Mouse (Mus musculus) megakaryocyte progenitor cell, adult 5-6 weeks (primary cell): ENCODE measurements around the gene Bace1. TPM values are rescaled to one million over a fixed set of nuclear protein-coding genes. Genes with fewer than 3 reads are reported as not detected.
"Not testable (repeated sequence)": the region's sequence is repeated elsewhere in the genome, so short reads cannot be mapped to it uniquely, and the experiment has no call there.

Experiments
- ATAC-seq: replicated peaks from 2 replicates; pipeline ENCODE4 v1.8.0; 2016; ENCODE audit warnings: mild to moderate bottlenecking, moderate TSS enrichment, inconsistent platforms; ENCODE audit not compliant: poor library complexity
- total RNA-seq, 2 experiments: library from RNA; stranded (forward) in 1 of 2; stranded (reverse) in 1 of 2; fragments of 157-497, 149-512 nt in 1 of 2; fragments of 200-1000 nt in 1 of 2; gene quantifications; 2 replicates each; pipeline versions ENCODE4 v1.2.3 to v1.2.4; 2015 to 2017

The Bace1 gene
- total RNA-seq, 2 experiments from 2014 or later = 29.5 to 33.4 TPM

DNA sequence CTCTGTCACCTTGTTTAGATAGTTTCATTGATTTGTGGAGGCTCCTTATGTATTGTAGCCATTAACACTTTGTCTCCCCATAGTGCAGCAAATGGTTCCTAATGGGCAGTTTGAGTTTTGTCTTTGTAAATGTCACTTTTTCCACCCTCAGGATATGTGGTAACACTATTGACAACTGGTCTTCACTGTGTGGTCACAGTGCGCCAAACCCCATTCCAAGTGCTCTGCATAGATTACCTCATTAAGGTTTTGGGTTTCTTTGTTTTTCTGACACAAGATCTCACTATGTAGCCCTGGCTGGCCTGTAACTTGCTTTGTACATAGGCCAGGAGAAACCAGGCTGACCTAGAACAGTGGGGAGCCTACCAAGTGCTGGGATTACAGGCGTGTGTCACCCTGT is 5.5 kb upstream of the Bace1 start:
- ATAC-seq = peak; percentile 32

DNA sequence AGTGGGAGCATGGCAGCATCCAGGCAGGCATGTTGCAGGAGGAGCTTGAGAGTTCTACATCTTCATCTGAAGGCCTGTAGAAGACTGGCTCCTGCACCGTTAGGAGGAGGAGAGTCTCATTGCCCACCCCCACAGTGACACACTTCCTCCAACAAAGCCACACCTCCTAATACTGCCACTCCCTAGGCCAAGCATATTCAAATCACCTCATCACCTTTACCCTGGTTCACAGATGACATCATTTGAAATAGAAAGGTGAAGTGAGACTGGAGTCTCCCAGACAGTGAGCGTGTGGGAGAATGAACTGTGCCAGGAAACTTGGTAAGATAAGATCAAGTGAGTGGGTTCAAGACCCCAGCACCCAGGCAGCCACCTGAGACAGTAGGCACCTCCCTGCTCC is 4.9 kb upstream of the Bace1 start:
- no peak for ATAC-seq

GRCm38 (mm10) chr9:45838069-45838433 is 329 bp upstream of the Bace1 start:
- no peak for ATAC-seq

DNA sequence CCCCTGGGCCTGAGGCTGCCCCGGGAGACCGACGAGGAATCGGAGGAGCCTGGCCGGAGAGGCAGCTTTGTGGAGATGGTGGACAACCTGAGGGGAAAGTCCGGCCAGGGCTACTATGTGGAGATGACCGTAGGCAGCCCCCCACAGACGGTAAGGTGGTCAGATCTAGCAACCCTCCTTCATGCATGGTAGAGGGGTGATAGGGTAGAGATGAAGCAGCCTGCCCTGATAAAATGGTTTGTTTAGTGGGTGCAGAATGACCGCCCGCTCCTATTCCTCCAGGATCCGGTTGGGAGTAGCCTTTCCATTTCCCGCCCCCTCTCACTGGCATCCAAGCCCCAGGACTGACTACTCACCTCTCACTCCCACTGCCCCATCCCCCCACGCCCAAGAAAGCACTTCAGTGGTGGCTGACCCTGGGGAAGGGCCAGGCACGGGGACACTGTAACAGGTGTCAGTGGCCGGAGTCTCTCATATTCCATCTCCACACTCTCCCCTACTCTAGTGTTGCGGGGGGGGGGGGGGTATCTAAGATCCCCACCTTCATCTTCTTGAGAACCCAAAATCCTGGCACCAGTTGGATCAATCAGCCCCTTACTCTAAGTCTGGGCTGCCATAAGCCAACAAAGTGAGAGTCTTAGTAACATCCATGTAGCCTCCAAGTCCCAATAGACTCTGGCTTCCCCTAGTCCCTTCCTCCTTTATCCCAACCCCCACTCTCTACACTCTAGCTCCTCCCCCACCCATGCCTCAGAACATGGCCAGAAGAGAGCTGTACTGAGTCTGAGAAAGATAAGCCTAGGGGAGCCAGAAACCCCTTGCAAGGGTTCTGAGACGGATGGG is 980 bp downstream of the Bace1 start:
- peak; percentile 47; the same call in 1 of the 2 replicates for ATAC-seq

DNA sequence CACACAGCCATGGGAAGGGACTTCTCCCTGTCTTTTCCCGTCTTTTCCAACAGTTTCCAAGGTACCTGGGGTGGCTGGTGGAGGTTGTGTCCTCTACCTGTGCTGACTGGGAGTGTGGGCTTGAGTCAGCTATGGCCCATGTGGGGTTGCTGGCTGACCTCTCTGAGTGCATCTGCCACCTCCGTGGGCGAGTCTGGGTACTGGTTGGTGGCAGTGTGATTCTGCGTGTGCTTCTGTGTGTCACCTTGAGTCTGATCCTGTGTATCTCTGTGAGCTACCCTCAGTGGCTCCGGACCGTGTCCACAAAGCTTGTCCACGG is 1.6 kb downstream of the Bace1 start:
- no peak for ATAC-seq

DNA sequence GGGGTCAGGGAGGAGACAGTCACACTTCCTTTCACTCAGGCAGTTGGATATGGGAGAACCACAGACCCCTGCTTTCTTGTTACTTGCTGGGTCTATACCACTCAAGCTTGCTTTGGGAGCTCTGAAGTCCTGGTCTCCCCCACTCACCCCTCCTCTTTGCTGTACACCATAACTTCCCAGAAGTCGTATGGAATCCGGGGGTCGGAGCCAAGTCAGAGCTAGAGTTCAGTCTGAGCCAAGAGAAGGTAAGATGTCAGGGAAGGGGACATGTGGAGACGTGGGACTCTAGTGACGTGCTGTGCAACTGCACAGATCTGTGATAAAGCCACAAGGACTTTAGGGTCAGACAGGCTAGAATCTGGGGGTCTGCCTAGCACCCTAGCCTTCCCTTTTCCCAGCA is 2.0 kb downstream of the Bace1 start:
- ATAC-seq = no peak

- no peak for ATAC-seq
Measured at GRCm38 (mm10) chr9:45841458-45841857, 3.1 kb downstream of the Bace1 start.

- no peak for ATAC-seq
Measured at GRCm38 (mm10) chr9:45843007-45843406, 4.6 kb downstream of the Bace1 start.

DNA sequence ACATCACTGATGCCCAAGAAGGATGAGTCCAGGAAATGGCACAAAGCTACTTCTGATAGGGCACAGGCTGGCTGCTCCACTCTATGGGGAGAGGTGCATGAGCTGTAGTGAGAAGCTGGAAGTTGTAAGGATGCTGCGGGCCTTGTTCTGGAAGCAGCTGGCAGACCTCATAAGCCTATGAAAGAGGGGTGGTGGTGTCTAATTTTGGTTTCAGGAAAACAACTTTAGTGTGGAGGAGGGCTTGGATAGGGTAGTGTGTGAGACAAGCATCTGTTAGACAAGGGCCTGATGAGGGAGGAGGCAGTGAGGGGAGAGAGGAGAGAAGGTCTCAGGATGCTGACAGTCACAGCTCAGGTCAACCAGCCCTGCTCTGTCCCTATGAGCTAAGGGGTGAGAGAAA is 5.4 kb downstream of the Bace1 start:
- ATAC-seq = no peak

GRCm38 (mm10) chr9:45845541-45845940 is 7.2 kb downstream of the Bace1 start:
- no peak for ATAC-seq

- not testable (repeated sequence) for ATAC-seq
Measured at GRCm38 (mm10) chr9:45846176-45846575, 7.8 kb downstream of the Bace1 start.

DNA sequence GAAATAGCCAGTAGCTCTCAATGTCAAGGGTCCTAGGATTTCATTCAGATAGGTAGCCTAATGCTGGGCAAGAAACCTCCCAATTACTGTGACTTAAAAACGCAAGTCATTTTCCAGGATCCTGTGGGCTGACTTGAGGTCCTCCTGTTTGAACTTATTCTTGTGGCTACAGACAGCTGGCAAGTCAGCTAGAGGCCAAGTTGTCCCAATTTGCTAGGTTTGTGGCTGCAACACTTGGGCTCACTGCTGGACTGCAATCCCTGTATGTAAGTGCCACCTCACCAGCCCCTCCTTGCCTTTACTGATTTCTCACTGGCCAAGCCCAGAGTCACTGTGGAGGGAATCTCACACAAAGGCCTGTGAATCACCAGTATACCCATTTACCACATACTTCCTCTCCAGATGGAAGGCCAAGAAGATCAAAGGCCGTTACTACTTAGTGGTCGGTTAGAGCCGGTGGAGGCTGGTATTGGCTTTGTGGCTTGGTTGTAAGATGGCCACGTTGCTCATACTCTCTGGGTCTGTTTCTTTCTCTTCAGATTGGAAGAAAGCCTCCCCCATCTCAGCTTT is 8.6 kb downstream of the Bace1 start:
- ATAC-seq = peak; percentile 70

GRCm38 (mm10) chr9:45849528-45850408 is 11.4 kb downstream of the Bace1 start:
- no peak for ATAC-seq

GRCm38 (mm10) chr9:45850528-45851155 is 12.3 kb downstream of the Bace1 start:
- ATAC-seq = no peak

DNA sequence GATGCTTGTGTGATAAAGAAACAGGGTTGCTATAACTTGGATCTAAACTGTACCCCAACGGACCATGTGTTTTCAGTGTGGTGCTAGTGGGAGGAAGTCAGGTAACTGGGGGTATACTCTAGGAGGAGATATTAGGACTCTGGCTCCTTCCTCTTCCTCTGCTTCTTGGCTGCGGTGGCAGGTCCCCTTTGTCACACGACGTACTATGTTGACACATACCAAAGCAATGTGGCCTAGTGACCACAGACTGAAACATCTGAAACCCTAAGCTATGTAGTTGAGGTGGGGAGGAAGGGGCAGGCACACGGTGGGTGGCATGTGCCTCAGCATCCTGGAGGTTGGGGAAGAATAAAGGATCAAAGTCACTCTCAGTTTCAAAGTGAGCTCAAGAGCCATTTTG is 12.9 kb downstream of the Bace1 start:
- peak; percentile 55 for ATAC-seq

DNA sequence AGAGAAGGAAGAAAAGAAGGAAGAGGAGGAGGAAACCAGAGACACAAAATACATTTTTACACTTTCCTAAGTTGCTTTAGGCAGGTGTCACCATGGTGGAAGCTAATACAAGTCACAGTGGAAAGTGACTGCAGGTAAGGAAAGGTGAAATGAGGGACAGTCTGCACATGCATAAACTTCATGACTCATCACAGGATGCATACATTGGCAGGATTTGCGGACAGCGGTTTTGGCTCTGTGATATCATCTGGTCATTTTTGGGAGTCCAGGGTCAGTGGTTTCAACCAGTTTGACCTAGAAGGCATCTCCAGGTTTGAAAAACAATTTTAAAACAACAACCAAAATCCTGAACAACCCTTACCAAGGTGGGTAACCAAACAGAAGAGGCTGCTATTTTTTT is 13.4 kb downstream of the Bace1 start:
- ATAC-seq = no peak

GRCm38 (mm10) chr9:45853695-45854094 is 15.3 kb downstream of the Bace1 start:
- ATAC-seq = peak; percentile 85

GRCm38 (mm10) chr9:45854136-45854535 is 15.8 kb downstream of the Bace1 start:
- ATAC-seq = no peak

DNA sequence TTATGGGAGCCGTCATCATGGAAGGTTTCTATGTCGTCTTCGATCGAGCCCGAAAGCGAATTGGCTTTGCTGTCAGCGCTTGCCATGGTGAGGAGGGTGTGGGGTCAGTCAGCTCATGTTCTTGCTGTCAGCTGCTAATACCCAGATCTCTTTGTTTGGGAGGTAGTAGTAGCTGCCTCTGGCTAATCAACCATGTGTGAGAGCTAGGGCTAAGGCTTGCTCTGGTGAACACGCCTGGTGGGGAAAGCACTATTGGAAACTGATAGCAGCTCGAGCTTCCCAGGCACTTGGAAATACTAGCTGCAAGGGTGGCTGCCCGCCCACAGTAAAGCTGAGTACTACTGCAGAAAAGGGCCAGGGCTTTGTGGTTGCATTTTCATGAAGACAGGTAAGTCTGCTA is 21.0 kb downstream of the Bace1 start:
- no peak for ATAC-seq

DNA sequence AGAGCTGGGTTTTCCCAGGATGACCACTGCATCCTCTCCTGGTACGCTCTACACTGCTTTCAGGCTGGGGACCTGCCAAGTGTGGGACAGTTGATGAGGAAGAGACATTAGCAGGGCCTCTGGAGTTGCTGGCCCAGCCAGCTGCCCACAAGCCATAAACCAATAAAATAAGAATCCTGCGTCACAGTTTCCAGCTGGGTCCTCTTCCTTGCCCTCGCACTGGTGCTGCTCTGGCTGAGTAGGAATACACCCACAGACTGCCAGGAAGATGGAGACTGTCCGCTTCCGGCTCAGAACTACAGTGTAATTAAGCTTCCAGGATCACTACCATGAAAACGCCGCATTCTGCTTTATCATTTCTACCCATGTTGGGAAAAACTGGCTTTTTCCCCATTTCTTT is 23.4 kb downstream of the Bace1 start:
- ATAC-seq = no peak

DNA sequence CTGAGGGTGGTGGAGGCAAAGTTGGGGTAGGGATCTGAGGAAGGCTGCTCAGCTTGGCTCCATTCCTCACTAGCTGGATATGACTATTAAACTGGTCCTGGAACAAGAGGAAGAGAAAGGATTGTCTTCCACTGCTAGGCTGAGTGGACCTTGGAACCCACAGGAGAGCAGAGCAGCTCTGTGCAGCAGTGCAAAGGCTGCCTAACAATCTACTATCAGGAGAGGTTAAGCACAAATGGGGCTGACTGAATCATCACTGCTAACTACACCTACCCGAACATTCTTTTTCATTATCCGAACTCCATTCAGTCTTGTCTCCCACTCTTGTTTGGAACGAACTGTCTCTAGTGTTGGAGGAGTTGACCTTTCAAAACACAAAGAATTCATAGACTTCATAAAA is 30.8 kb downstream of the Bace1 start:
- ATAC-seq = no peak
